Mouse (Mus musculus) ES-E14 (cell line): ENCODE results near the gene Stxbp3. TPM values are rescaled to one million over a fixed set of nuclear protein-coding genes. Genes with fewer than 3 reads are reported as not detected.

Experiments
- DNase-seq: peaks from one replicate; pipeline ENCODE4 v3.0.0-alpha.2; 2013; ENCODE audit warnings: low read depth, low spot score
- H3K27ac ChIP-seq: 2 replicates; pipeline ENCODE4 v1.5.1; 2012; ENCODE audit warnings: low read depth, mild to moderate bottlenecking, low read length, moderate library complexity, mixed read lengths; ENCODE audit not compliant: poor library complexity, insufficient read depth, severe bottlenecking
- H3K36me3 ChIP-seq: 2 replicates; pipeline ENCODE4 v1.6.1; 2012; ENCODE audit warnings: mild to moderate bottlenecking, low read length, moderate library complexity, mixed read lengths; ENCODE audit not compliant: control insufficient read depth, poor library complexity, insufficient read depth, severe bottlenecking
- H3K4me1 ChIP-seq, 2 experiments: fragments of 150-350 bp in 1 of 2; sonication (generic) in 1 of 2; 2 replicates each; pipeline ENCODE4 v1.6.1; 2012; ENCODE audit warnings: low read length in 2 of 2, mild to moderate bottlenecking in 1 of 2, mixed read lengths in 1 of 2; ENCODE audit not compliant: control insufficient read depth in 2 of 2, insufficient read depth in 2 of 2, poor library complexity in 1 of 2
- H3K4me3 ChIP-seq, 2 experiments: fragments of 150-350 bp in 1 of 2; sonication (generic) in 1 of 2; 2 replicates each; pipeline ENCODE4 v1.5.1; 2012; ENCODE audit warnings: low read length in 2 of 2, low read depth in 1 of 2, mild to moderate bottlenecking in 1 of 2, mixed read lengths in 1 of 2; ENCODE audit not compliant: insufficient read depth in 1 of 2, poor library complexity in 1 of 2, severe bottlenecking in 1 of 2
- H3K9ac ChIP-seq: 2 replicates; pipeline ENCODE4 v1.6.1; 2012; ENCODE audit warnings: low read depth, mild to moderate bottlenecking, low read length, mixed read lengths; ENCODE audit not compliant: poor library complexity, insufficient read depth, severe bottlenecking
- H3K9me3 ChIP-seq: fragments of 150-350 bp; sonication (generic); 2 replicates; pipeline ENCODE4 v1.6.1; 2012; ENCODE audit warnings: low read depth, mild to moderate bottlenecking, low read length; ENCODE audit not compliant: control insufficient read depth, insufficient read depth
- CHD2 ChIP-seq: IDR thresholded peaks from 2 replicates; pipeline ENCODE4 v1.6.1; 2014; ENCODE audit warnings: mild to moderate bottlenecking, low read depth, low read length, inconsistent platforms
- HCFC1 ChIP-seq: IDR thresholded peaks from 2 replicates; pipeline ENCODE4 v1.6.1; 2012; ENCODE audit warnings: low read length, inconsistent platforms, borderline replicate concordance; ENCODE audit not compliant: insufficient read depth
- MAFK ChIP-seq: IDR thresholded peaks from 2 replicates; pipeline ENCODE4 v1.6.1; 2014; ENCODE audit warnings: mild to moderate bottlenecking, low read depth, low read length, inconsistent platforms; ENCODE audit not compliant: insufficient read depth
- ZC3H11A ChIP-seq: IDR thresholded peaks from 2 replicates; pipeline ENCODE4 v1.6.1; 2012; ENCODE audit warnings: low read depth, mild to moderate bottlenecking, inconsistent platforms, low read length, borderline replicate concordance
- ZNF384 ChIP-seq: IDR thresholded peaks from 2 replicates; pipeline ENCODE4 v1.6.1; 2012; ENCODE audit warnings: low read depth, low read length, inconsistent platforms
- in situ Hi-C, 2 experiments: fragments of 600-800 bp; cut with MboI; formaldehyde crosslinking; loops; one replicate each; pipeline ENCODE4 v1.15.1; 2025; ENCODE audit warnings: low sequenced_read_pairs in 2 of 2, inconsistent platforms in 1 of 2; ENCODE audit not compliant: unreplicated experiment in 2 of 2
- total RNA-seq: library from RNA; depleted of rRNA; stranded (reverse); fragments of 300-350 nt; gene quantifications from 2 replicates; pipeline ENCODE4 v1.2.3, GENCODE M21; 2012

Gene Stxbp3
- total RNA-seq, 1 experiment = 18.1 TPM

DNA sequence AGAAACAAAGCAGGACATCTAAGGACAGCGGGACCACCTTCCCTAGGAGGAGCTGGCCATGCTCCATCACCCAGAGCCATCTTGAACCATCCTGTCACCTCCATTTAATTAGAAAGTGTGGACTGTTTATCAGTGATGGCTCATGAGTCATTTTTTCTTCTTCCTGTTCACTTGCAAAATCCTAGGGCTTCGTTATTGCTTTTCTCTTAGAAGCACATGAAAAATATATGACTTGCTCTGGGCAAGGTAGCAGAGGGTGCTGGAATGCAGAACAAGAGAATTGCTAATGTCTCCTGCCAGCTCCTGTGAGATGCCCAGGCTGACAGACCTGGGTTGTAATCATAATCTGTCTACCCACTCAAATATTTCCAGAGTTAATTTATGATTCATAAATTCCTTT lies 20.5 kb upstream of the Stxbp3 start:
- Histone ChIP-seq H3K9ac (no peak overlapping the region), H3K4me1 (peaks cover 2 to 11% of the 10 kb centered on the region in 2 experiments; a peak in 1 of 4 replicates), H3K27ac (no peak overlapping the region), H3K9me3 (no peaks in the 10 kb centered on the region), H3K36me3 (no peaks in the 10 kb centered on the region), H3K4me3 (no peak overlapping the region)
- no peak for DNase-seq
- in situ Hi-C loops = no loop called here
- TF ChIP-seq ZC3H11A (no peak), HCFC1 (no peak), MAFK (no peak), ZNF384 (no peak), CHD2 (no peak)

DNA sequence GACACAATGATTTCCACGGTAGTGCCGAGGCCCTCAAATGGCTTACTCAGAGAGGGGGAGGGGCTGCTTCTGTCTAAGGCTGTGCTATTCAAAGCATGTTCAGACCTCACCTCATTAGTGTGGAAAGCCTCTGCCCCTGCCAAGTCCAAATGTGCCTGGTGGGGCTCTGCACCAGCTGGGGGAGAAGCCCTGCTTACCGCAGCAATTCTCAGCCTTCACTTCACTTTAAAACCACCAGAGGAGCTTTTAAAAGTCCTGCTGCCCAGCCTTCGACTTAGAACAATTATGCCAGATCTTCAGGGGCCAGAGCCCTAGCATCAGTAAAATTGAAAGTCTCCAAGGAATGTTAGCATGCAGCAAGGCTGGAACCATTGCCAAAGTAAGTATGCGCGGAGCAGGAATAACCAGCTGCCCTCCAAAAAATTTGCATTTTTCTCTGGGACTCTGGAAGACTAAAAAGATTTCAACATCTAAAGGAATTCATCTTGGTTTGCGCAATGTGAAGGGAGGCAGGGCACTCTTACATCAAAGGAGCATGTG lies 18.0 kb upstream of the Stxbp3 start:
- Histone ChIP-seq H3K4me3 (no peak overlapping the region), H3K27ac (no peak overlapping the region), H3K4me1 (peaks cover 2 to 16% of the 10 kb centered on the region in 2 experiments; a peak in 2 of 4 replicates), H3K9ac (no peak overlapping the region), H3K36me3 (no peaks in the 10 kb centered on the region), H3K9me3 (no peaks in the 10 kb centered on the region)
- in situ Hi-C loops = no loop called here
- no peak for DNase-seq
- TF ChIP-seq CHD2 (no peak), ZC3H11A (no peak), HCFC1 (no peak), MAFK (no peak), ZNF384 (no peak)

DNA sequence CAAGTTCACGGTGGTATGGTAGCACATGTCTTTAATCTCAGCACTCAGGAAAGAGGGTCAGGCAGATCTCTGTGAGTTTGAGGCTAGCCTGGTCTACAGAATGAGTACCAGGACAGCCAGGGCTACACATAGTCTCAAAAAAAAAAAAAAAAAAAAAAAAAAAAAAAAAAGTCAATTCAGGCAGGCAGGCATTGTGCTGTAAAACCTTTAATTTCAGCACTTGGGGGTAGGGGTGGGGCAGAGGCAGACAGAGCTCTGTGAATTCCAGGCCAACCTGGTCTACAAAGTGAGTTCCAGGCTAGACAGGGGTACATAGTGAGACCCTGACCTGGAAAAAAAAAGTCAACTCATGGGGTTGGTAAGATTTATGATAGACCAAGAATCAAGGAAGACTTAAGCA lies 17.4 kb upstream of the Stxbp3 start:
- in situ Hi-C loops = no loop called here
- DNase-seq = no peak
- no peak overlapping the region for H3K4me3 ChIP-seq
- no peaks in the 10 kb centered on the region for H3K36me3 ChIP-seq
- peaks cover 2 to 16% of the 10 kb centered on the region in 2 experiments; a peak in 2 of 4 replicates for H3K4me1 ChIP-seq
- H3K9me3 ChIP-seq = no peaks in the 10 kb centered on the region
- H3K27ac ChIP-seq = no peak overlapping the region
- TF ChIP-seq ZNF384 (peak; percentile 76), MAFK (no peak)
- no peak overlapping the region for H3K9ac ChIP-seq

DNA sequence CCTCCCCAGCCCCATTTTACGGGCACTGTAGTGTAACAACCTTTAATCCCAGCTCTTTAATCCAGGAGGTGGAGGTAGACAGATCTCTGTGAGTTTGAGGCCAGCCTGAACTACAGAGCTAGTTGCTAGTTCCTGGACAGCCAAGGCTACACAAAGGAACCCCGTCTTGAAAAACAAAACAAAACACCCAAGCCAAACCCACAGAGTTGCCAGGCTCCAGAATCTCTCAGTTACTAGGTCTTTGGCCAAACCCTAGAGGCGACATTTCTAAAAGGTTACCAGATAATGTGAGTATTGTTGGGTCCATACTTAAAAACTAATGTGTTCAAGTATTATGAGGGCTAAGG lies 16.8 kb upstream of the Stxbp3 start:
- Histone ChIP-seq H3K4me1 (peaks cover 2 to 16% of the 10 kb centered on the region in 2 experiments; a peak in 2 of 4 replicates), H3K9me3 (no peaks in the 10 kb centered on the region), H3K36me3 (no peaks in the 10 kb centered on the region), H3K27ac (no peak overlapping the region), H3K9ac (no peak overlapping the region), H3K4me3 (no peak overlapping the region)
- DNase-seq = no peak
- in situ Hi-C loops = no loop called here
- TF ChIP-seq HCFC1 (no peak), MAFK (no peak), ZNF384 (no peak), CHD2 (no peak), ZC3H11A (no peak)

DNA sequence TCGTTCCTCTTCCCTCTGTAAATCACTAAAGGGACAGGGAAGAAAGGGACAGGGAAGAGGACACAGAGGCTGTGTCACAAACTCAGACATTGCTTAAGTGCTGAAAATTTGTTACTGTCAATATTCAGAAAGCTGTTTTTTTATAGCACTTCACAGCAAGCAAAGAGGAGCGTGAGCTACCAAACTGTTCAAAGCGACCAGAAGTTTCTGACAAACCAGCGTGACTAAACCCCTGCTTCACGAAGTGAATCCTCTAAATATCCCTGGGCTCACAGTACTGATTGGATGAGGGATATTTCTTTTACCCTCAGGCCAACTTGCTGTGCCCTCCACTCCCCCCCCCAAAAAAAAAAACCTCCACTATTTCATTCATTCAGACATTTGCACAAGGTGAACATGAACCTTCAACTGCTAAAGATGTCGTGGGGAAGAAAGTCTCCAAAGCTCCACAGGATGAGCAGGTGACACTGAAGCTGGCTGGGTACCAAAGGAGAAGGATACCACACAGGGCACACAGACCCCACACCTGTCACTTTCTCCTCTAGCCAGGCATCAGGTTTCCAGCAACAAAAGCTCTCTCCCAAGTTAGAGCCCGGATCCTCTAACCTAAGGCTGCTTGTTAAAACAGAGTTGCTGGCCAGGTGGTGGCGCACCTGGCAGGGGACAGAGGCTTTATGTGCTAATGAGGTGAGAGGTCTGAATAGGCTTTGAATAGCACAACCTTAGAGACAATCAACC lies 16.2 kb upstream of the Stxbp3 start:
- in situ Hi-C loops = no loop called here
- peaks cover 2 to 16% of the 10 kb centered on the region in 2 experiments; a peak in 2 of 4 replicates for H3K4me1 ChIP-seq

More for the DNA sequence above, 16.2 kb upstream of the Stxbp3 start:
- Histone ChIP-seq H3K9ac (no peak overlapping the region), H3K4me3 (no peak overlapping the region), H3K36me3 (no peaks in the 10 kb centered on the region), H3K27ac (no peak overlapping the region), H3K9me3 (no peaks in the 10 kb centered on the region)
- peak; percentile 63 for DNase-seq
- TF ChIP-seq ZNF384 (no peak), ZC3H11A (no peak), MAFK (no peak), HCFC1 (no peak), CHD2 (no peak)
